ENCODE assay signal across 8 mouse cellular contexts in the genomic region with DNA sequence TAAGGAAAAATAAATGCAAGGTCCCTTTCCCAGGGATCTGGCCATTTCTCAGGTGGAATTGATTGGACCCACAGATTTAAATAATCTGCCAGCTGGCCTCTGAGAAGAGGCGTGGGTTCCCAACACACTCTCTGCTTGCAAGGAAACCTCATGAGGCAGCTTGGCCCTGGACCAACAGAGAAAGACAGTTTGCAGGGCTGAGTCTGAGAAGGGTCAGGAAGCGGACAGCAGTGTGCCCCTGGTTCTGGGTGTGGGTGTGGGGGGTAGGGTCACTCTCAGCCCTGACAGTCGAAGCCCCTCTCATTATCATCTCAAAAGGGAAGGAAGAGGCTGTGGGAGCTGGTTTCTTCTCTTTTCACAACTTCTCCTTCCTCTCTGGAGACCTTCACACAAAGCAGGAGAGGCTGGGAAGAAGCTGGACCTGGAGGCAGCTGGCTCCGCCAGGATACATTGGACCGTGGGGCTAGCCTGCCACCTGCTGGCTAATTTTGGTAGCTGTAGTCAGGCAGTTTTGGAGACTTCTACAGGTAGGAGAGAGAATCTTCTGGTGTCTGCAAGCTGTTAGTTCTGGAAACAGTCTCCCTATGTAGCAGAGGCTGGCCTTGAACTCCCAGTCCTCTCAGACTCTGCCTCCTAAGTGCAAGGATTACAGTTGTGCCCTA. TPM values are rescaled to one million over a fixed set of nuclear protein-coding genes. Genes with fewer than 3 reads are reported as not detected.
DNase-seq lines count a peak whose midpoint lies in the region; ATAC-seq and TF ChIP-seq lines count a peak whose summit lies in the region.

No protein-coding gene starts in this region.

- no peak for TF ChIP-seq POLR2A in small intestine, adult 2 months (IDR thresholded peaks at IDR 0.05; ENCODE audit: low read depth, low read length)

- ATAC-seq in intestine, embryonic 14.5 days (replicated peaks; ENCODE audit: low FRiP score, low TSS enrichment, low read depth), result peak; percentile 75
- no peak for ATAC-seq in inflammation-experienced regulatory T-cells, adult 6 months

- no peak overlapping the region for H3K4me2 ChIP-seq in intestine, embryonic 14.5 days (ENCODE audit: low read length)

- H3K27me3 ChIP-seq in intestine, embryonic 14.5 days (replicated peaks; ENCODE audit: control insufficient read depth, insufficient read depth, low read length), result no peaks in the 10 kb centered on the region
- no peaks in the 10 kb centered on the region; the same call in 1 of the 2 replicates for H3K27me3 ChIP-seq in midbrain, embryonic 10.5 days (ENCODE audit: low read depth, poor library complexity, severe bottlenecking)
- H3K27me3 ChIP-seq in small intestine, adult 2 months (ENCODE audit: control insufficient read depth, insufficient read depth, low read length), result no peaks in the 10 kb centered on the region

- H3K36me3 ChIP-seq in intestine, embryonic 14.5 days (ENCODE audit: control insufficient read depth, insufficient read depth, low read length), result no peaks in the 10 kb centered on the region
- peaks cover 2% of the 10 kb centered on the region; the same call in 1 of the 2 replicates for H3K36me3 ChIP-seq in midbrain, embryonic 10.5 days
- H3K36me3 ChIP-seq in small intestine, adult 2 months (ENCODE audit: control insufficient read depth, insufficient read depth, low read length), result no peaks in the 10 kb centered on the region

- TF ChIP-seq CTCF in small intestine, adult 2 months (IDR thresholded peaks at IDR 0.05; ENCODE audit: extremely low read depth, insufficient read length, insufficient replicate concordance, low read depth, low read length), result peak; percentile 90

- no peak overlapping the region for H3K27ac ChIP-seq in intestine, embryonic 14.5 days (ENCODE audit: low read depth)
- H3K27ac ChIP-seq in midbrain, embryonic 10.5 days (replicated peaks), result peak overlapping the region; percentile 74
- no peak overlapping the region for H3K27ac ChIP-seq in small intestine, adult 2 months (ENCODE audit: insufficient read depth, low read depth, low read length)

- peaks cover 4% of the 10 kb centered on the region; the same call in 1 of the 2 replicates for H3K4me1 ChIP-seq in intestine, embryonic 14.5 days (replicated peaks; ENCODE audit: control insufficient read depth, insufficient read depth, low read length)
- peaks cover 22% of the 10 kb centered on the region for H3K4me1 ChIP-seq in midbrain, embryonic 10.5 days
- no peaks in the 10 kb centered on the region; the same call in 1 of the 2 replicates for H3K4me1 ChIP-seq in small intestine, adult 2 months (ENCODE audit: control insufficient read depth, insufficient read depth, insufficient read length, low read length)

- DNase-seq in adrenal gland, postnatal 14 days, result peak; percentile 89
- peak; percentile 89 for DNase-seq in embryo, embryonic 10.5 days (ENCODE audit: low spot score)
- DNase-seq in gastrocnemius, postnatal 25 days, result peak; percentile 66
- DNase-seq in intestine, embryonic 14.5 days (ENCODE audit: low spot score), result peak; percentile 98
- DNase-seq in left cerebral cortex, adult 8-10 months (ENCODE audit: low spot score in 2 of 2), result peak; percentile 49 to 82
- peak; percentile 83 for DNase-seq in midbrain, embryonic 10.5 days (ENCODE audit: low spot score)

- H3K9me3 ChIP-seq in intestine, embryonic 14.5 days (ENCODE audit: control insufficient read depth, low read length), result no peaks in the 10 kb centered on the region
- no peaks in the 10 kb centered on the region for H3K9me3 ChIP-seq in midbrain, embryonic 10.5 days (replicated peaks)

- H3K4me3 ChIP-seq in intestine, embryonic 14.5 days (ENCODE audit: low read depth, low read length), result no peak overlapping the region
- no peak overlapping the region for H3K4me3 ChIP-seq in midbrain, embryonic 10.5 days
- no peak overlapping the region for H3K4me3 ChIP-seq in small intestine, adult 2 months (ENCODE audit: low read depth, low read length)

- WGBS in intestine, embryonic 14.5 days, result 20% methylated on average over 5 of the region's 5 CpGs
- WGBS in midbrain, embryonic 10.5 days, result 35% methylated on average over 5 of the region's 5 CpGs
- whole genome bisulfite sequencing in small intestine, adult 2 months, result 33% methylated on average over 5 of the region's 5 CpGs

- H3K9ac ChIP-seq in intestine, embryonic 14.5 days (ENCODE audit: low read length), result no peak overlapping the region

RNA-seq across cellular contexts. Expression of a gene that starts 35.0 kb away (rescaled TPM):
- total RNA-seq in adrenal gland, postnatal 14 days (2021), result 2.3 and 3.6 TPM in 2 replicates
- total RNA-seq in gastrocnemius, postnatal 25 days (2021), result under 1 TPM; 0.23 to 0.43 TPM
- 3.7 and 4.6 TPM in 2 replicates for polyA plus RNA-seq in intestine, embryonic 14.5 days (2014; fragmentation: Nextera tagmentation; extraction: Ambion mirVana)
- 10 to 100 TPM; 26.7 to 30.5 (median 29.9) TPM for total RNA-seq in left cerebral cortex, adult 8-10 months (2022)
- polyA plus RNA-seq in midbrain, embryonic 10.5 days (2016; fragmentation: Nextera tagmentation; extraction: Ambion mirVana), result 3.0 and 5.3 TPM in 2 replicates
- polyA plus RNA-seq in small intestine, adult 2 months (2012; rRNA removed), result 0.75 TPM in 2 replicates
- not detected for polyA plus RNA-seq in inflammation-experienced regulatory T-cells, adult 6 months (2017; shearing (Covaris generic))
